Mouse (Mus musculus) mature B cell (primary cell): ENCODE measurements around the gene Pacs2.

Source experiments
- in situ Hi-C: fragments of 300-500 bp; cut with MboI; formaldehyde crosslinking; loops from 2 replicates; pipeline ENCODE4 v1.14.3; 2019

Gene Pacs2

DNA sequence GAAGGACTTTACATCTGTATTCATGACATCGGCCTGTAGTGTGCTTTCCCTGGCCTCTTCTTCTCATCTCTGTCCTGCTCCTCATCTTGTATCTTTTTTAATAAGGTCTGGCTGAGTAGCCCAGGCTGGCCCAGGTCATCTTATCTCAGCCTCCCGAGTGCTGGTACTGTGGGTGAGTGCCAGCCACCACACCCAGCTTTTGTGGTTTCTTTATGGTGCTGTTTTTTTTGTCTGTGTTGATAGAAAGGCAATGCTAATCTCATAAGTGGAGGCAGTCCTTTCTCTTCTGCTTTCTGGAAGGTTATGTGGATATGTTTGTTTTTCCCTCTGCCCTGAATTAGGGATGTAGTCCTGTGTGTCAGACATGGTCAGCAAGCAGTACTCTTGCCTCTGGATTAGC lies 28.2 kb downstream of the Pacs2 start:
- in situ Hi-C loops, result no loop called here

DNA sequence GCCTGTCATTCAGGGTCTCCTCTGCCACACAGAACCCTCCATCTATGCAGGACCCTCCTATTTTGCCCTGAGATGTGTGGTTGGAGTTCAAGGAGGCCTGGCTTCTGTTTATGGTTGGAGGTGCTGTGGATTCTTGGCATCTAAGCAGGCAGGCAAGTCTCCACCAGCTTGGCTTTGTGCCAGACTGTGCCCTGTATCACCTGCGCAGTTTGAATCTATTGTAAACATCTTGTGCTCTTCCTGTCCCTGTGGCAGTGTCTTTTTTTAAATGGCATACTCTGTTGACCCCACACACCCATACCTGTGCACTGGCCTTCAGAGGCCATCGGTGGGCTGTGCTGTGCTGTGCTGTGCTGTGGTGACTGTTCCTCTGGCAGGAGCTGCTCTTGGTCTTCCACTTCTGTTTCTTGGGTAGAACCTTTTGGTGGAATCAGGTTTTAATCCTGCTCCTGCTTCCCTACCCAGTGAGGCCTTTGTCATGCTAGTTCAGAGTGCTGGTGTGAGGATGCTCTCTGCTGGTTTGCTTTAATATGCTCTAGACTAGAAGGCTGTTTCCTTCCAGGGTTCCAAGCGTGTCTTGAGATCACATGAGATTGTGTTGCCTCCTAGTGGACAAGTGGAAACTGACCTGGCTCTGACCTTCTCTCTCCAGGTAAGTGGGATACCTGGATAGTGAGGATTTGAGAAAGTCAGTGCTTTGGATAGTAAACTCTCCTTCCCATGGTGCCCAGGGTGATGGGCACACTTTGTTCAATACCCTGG lies 30.8 kb downstream of the Pacs2 start:
- in situ Hi-C loops, result no loop called here

DNA sequence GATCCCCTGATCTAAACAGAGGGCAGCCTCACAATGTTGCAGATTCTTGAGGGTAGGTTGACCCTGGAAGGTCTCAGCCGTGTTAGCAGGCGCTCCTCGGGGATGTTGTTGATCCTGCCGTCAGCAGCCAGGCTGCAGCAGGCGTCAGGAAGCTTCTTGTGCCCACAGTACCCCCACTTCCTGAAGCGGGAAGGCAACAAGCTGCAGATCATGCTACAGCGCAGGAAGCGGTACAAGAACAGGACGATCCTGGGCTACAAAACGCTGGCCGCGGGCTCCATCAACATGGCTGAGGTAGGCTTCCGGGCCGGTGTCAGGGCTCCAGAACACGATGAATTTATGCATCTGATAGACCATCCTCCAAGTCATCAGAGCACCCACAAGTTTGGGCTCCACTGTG lies 32.6 kb downstream of the Pacs2 start:
- in situ Hi-C loops, result no loop called here

DNA sequence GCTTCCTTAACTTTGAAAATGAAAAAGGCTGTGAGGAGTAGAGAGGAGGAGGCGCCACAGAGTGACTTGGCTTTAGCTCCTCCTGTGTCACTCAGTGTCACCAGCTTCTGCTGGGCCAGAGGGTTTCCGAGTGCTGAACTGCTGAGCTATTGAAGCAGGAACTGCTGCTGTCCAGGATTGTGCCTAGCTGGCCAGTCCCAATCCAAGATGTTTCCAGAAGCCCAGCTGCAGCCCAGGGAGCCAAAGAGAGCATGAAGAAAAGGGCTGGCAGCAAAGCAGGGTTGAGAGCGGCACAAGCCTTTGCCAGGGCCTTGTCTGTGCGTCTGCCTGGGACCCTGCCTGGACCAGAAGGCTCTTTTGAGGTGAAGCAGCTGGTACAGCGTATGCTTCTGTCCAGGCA lies 33.8 kb downstream of the Pacs2 start:
- in situ Hi-C loops, result no loop called here

DNA sequence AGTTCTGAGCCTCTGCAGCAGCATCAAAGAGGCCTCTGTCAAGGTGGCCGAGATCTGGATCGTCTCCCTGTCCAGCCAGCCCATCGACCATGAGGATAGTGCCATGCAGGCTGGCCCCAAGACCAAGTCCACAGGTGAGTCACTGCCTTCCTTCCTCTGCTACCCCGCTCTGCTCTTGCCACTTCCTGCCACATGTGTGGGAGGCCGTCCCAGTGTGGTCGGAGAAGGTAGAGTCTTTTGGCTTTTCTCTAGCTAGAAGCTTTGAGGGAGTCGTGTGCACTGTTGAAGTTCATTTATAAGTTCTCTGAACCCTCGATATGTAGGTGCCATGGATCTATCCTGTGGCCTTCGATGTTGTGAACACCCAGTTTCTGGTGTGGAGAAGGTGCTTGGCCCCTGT lies 35.5 kb downstream of the Pacs2 start:
- in situ Hi-C loops, result no loop called here

DNA sequence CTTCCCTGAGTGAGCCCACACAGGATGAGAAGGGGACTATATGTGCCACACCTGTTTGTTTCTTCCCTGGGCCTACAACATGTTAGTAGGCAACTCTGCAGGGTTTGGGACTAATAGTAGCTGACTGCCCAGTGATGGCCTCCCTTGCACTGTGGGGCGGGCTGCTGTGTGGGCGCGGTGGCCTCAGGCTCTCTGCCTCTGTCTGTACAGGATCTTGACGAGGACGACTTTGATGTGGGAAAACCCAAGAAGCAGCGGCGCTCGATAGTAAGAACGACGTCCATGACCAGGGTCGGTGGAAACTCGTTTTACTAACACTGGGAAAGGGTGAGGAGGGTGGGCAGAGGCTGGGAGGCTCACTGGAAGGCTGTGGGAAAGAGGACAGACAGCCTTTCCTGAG lies 36.4 kb downstream of the Pacs2 start:
- in situ Hi-C loops, result no loop called here

DNA sequence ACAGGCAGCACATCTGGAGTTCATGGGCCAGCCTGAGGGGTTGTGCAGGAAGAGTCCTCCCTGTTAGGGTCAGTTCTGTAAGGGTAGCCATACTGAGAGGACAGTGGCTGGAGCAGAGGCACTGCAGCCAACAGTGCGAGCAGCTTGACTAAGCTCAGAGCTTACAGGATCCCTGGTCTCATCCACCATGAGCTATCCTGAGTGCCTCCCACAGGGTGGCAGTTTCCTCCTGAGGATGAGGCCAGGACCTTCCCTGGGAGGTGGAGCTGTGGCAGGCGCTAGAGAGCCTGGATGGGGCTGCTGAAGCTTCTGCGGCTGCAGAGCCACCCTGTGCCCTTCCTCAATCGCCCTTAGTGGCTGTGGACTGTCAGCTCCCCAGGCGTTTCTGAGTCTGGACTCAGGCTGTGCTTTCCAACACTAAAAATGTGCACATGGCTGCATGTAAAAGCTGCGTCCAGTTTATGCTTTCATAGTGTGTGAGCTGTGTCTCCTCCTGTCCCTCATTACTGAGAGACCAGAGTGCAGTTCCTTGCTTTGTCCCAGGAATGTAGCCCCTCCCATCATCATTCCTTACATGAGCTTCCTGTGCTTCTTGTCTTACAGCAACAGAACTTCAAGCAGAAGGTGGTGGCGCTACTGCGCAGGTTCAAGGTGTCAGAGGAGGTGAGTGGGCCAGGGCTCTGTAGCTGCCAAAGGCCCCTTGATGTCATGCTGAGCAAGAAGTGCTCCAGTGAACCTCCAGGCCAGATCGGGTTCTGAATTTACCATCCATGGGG lies 37.5 kb downstream of the Pacs2 start:
- in situ Hi-C loops, result no loop called here

DNA sequence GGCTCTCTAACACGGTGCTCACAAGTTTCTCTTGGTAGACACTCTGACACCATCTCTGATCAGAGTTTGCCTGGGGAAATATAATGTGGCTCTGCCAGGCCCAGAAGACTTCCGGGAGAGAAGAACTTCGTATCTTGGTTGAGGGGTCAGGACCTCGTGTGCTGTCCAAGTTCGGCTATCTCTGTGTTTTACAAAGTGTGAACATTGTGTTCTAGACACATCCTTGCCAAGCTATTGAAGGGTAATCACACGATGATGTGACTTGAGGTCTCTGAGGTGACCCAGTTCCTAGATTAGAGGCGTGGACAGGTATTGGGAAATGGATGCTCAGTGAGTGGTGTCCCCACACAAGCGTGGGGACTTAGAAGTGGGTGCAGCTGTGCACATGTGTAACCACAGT lies 41.8 kb downstream of the Pacs2 start:
- in situ Hi-C loops, result no loop called here

DNA sequence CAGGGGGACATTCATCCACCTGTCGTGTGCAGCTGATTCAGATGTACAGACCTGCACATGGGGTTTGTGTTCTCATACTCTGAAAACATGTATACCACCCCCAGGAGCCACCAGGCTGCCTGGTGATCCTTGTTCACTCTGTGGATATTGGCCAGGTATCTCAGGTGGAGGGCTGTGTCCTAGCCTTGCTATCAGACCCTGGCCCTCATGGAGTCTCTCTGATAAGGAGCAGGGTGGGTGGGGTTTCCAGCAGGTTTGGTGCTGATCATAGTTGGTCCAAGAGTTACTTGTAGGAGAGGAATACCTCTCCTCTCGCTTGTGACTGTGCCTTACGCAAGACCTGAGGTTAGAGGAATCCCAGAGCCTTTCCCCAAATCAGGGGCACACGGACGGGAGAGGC lies 45.9 kb downstream of the Pacs2 start:
- in situ Hi-C loops, result no loop called here

DNA sequence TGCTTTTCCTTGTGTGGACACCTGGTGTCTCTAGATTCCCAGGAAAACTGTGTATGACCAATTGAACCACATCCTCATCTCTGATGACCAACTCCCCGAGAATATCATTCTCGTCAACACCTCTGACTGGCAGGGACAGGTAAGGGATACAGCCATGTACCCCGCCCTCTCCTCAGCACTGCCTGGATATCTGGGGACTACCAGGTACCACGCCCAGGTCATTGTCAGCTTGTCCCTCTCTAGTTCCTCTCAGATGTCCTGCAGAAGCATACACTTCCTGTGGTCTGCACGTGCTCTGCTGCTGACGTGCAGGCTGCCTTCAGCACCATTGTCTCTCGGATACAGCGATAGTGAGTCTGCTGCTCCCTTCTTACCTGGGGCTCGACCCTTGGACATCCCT lies 47.3 kb downstream of the Pacs2 start:
- in situ Hi-C loops, result no loop called here

DNA sequence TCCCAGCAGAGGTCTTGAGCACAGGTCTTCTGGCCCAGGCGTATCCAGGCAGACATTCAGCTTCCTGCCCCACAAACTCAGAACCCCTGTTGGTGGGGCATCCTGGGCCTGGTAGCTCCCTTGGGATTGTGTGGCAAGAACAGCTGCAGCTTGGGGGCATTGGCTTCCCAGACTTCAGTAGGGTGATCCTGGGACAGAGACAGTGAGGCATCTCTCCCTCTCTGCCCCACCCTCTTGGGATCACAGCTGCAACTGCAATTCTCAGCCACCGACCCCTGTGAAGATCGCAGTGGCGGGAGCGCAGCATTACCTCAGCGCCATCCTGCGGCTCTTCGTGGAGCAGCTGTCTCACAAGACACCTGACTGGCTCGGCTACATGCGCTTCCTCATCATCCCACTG lies 47.9 kb downstream of the Pacs2 start:
- in situ Hi-C loops, result no loop called here

DNA sequence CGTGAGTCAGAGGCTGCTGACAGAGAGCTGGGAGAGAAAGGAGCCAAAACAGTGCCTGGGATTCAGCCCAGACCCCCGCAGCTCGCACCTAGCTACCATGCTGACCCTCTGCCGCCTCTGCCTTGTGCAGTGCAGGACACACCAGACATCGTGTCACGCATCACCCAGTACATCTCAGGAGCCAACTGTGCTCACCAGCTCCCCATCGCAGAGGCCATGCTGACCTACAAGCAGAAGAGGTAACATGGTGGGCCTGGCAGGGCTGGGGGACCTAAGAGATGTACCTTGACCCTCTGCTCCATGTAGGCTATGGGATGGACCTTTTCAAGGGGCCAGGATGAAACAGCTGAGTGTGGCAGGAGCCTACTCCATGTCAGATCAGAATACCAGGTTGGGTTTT lies 49.4 kb downstream of the Pacs2 start:
- in situ Hi-C loops, result no loop called here

DNA sequence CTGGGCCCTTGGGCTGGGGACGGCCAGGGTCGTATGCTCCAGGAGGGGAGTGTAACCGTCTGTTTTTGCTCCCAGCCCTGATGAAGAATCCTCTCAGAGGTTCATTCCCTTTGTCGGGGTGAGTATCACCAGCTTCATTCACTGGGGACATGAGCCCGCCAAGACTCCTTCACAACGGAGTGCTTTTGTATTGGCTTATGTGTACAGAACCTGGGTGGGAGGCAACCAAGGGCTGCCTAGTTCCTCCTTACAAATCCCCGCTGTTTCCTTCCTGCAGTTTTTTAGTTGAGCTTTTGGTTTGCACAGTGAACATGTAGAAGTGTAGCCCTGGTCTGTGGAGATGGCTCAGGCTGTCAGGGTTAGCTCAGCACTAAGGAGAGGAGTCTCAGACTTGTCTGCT lies 53.7 kb downstream of the Pacs2 start:
- in situ Hi-C loops, result no loop called here

DNA sequence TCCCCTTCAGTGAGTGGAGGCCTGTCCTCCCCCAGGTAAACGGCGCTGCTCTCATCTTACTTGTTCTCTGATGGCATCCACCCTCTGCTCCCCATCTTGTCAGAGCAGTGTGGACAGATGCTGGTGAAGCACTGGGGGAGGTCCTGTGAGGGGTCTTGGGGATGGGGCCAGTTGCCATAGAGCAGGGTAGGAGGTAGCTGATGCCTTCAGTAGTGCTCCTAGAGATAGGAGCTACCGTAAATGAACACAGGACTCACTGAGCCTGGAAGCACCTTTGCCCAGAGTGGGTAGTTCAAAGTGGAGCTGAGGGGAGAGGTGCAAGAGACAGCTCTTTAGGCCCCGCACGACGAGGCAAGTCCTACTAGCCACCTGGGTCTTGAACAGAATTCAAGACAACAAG lies 55.1 kb downstream of the Pacs2 start:
- in situ Hi-C loops, result no loop called here

DNA sequence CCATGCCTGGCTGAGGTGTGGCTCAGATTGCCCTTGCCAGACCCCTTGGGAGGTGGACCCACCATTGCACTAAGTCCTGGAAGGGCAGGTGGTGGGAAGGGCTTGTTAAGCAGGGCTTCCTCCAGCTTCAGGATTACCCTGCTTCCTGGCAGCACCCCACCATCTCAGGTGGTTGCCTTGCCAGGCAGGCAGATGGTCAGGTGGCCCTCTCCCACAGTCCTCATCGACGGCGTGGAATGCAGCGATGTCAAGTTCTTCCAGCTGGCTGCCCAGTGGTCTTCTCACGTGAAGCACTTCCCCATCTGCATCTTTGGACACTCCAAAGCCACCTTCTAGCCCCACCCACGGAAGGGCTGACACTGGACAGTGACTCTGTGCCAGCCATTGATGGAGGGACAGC lies 57.0 kb downstream of the Pacs2 start:
- in situ Hi-C loops, result no loop called here

DNA sequence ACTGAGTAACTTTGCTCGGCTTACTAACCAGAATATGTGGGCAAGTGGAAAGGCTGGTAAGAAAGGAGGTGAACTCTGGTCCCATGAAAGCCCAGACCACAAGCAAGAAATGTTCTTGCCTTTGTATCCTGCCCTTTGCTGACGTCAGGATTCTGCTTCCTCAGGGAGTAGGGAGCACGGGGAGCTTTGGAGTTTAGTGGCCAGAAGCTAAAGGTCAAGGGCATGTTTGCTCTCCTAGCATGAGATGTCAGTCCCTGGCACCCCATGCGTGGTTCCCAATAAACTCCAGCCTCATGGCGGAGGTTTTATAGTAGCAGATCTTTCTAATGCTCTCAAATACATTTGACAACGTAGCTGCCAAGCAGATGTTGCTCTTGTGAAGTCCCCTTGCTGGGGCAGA lies 57.5 kb downstream of the Pacs2 start:
- in situ Hi-C loops, result no loop called here

DNA sequence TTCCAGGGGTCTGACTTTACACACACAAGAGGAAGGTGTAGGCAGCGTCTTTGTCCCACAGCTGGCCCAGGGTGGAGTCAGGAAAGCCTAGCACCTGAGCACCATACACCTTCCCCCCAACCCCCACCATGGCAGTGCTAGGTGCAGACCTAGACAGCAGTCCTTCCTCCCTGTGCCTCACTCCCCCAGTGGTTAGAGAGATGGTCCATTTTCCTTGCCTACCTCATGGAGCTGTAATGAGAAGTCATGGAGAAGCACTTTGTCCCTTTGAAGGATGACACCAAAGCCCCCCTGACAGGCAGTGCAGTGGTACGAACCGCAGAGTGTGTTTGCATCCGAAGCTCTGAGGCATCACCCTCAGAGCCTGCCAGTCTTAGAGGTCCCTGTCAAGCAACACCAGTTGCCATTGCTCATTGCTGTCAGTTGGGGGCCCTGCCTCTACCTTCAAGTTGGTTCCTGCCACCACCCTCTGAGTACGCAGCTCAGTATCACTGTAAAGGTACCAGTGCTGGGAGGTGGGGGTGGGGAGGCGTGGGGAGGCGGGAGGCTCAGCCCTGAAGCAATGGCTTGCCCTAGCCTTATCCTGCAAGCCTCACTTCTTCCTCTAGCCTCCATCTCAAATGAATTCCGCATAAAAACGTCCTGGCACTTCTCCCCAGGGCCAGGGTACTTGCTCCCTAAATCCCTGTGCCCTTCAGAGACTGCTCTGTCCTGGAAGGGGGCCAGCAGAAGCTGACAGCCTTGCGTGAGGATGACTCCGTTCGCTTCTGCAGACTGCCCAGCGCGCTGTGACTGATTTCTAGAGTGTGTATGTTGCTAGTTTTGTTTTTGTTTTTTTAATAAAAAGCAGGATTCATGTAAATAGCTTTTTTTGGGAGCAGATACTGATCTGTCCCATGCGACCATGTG lies 59.4 kb downstream of the Pacs2 start:
- in situ Hi-C loops, result no loop called here

DNA sequence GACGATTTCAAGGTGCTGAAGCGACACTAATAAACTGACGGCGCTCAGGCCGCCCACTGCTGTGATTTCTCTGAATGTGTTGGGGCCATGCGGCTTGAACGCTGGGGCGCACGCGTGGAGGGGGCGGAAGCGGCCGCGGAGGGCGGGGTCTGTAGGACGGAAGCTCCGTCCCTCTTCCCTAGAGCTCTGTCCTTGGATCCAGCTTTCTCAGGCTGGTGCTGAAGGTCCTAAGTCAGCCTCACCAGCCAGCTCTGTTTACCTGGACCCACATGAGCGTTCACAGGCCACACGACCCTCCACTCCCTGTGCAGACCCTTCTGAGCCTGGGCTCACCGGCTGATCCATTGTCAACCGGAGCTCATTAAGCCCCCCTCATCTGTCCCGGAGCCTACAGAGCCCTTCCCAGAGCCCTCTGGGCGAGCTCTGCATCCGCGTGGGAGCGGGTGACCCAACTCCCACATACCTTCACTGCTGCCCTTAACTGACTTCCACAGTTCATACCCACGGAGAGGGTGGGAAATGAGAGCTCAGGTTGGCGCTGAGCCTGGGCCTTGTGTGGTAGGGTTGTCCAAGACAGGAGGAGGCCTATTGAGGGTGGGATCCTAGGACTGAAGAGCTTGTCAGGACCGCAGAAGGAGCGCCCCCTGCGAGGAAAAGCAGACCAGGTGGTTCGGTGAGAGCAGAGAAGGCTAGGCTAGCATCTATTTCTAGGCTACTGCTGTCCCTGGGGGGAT lies 60.2 kb downstream of the Pacs2 start, which contains the start of gene Tex22:
Gene Tex22, plus strand, starts transcription at position 174 of the 734 bp plus-strand sequence.
- in situ Hi-C loops, result no loop called here

DNA sequence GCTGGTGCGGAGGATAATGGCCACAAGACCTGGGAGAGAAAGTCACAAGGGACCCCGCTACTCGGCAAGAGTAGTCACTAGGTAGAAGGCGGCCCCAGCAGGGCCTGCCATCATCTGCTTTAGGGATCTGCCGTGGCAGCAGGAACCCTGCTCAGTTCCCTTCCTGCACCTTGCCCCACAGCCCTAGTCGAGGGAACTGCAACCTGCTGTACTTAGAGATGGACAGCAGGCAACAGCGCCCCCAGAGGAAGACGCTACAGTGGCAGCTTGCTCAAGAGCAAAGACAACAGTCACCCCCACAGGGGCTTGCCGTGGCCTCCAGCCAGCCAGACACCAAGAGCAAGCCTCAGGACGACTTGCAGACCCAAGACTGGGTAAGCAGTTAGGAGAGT lies 60.8 kb downstream of the Pacs2 start:
- in situ Hi-C loops, result no loop called here

DNA sequence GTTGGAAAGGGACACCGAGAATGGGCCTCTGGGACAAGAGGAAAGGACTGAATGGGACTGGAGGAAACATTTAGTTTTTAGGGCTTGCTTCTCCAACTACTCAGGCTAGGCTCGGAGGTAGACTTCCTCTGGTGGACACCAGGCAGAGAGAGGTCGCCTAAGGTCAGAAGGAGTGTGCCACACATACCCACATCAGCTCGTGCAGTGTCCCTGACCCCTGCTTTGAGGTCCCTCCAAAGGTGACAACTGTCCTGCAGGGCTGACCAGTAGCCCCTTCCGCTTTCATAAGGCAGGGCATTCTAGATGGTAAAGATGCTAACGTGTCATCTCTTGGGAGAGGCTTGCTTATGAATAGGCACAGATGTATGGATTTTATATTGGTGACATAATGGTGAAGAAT lies 61.2 kb downstream of the Pacs2 start:
- in situ Hi-C loops, result no loop called here

DNA sequence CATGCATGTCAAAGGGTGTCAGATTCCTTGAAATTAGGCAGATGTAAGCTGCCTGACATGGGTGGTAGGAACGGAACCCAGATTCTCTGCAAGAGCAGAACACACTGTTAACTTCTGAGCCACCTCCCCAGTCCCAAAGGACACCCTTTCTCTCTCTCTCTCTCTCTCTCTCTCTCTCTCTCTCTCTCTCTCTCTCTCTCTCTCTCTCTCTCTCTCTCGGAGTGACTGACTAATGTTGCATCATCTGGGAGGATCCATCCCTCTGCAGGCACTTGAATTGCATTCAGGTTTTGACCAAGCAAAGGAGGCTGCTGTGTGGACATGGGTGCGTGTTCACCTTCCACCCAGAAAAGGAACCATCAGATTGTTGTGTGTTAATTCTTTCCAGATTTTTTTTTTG lies 73.0 kb downstream of the Pacs2 start:
- in situ Hi-C loops, result no loop called here

DNA sequence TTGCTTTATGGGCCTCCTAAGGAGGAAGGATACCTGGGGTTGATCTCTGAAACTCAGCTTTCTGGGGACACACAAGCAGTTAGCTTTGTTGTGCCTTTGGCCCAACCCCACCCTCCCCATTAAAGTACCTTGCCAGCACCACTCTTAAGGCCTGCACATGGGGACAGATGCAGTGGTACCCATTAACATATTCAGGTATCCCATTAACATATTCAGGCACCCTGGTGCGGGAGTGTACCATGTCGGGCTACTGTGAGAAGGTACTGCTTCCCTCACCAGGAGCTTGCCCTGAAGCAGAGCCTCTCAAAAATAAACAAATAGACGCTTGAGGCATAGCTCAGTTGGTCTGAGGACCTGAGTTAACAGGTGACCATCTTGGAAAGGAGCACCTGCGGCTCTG lies 73.7 kb downstream of the Pacs2 start:
- in situ Hi-C loops, result no loop called here
